Mouse (Mus musculus) hindbrain, embryonic 16.5 days (tissue): ENCODE results near the gene Carmil3. TPM values are rescaled to one million over a fixed set of nuclear protein-coding genes. Genes with fewer than 3 reads are reported as not detected.
A peak's percentile ranks its signal among the peaks of the same experiment; 100 is the strongest.

Source experiments
- ATAC-seq: fragments of 200-750 bp; cut with Nextera tagmentation; 2 replicates; pipeline ENCODE4 v1.8.0; 2017; ENCODE audit warnings: moderate TSS enrichment, moderate library complexity
- H3K27ac ChIP-seq: fragments of 300-500 bp; sonication (generic); 2 replicates; pipeline ENCODE4 v1.5.1; 2014; ENCODE audit warnings: low read depth, mild to moderate bottlenecking, control low read depth, low read length, moderate library complexity
- H3K27me3 ChIP-seq: fragments of 300-500 bp; sonication (generic); replicated peaks from 2 replicates; pipeline ENCODE4 v1.6.1; 2014; ENCODE audit warnings: low read length; ENCODE audit not compliant: control insufficient read depth, insufficient read depth
- H3K36me3 ChIP-seq: fragments of 300-500 bp; sonication (generic); 2 replicates; pipeline ENCODE4 v1.6.1; 2014; ENCODE audit warnings: mild to moderate bottlenecking, low read length, moderate library complexity, mixed read lengths; ENCODE audit not compliant: control insufficient read depth, insufficient read depth
- H3K4me1 ChIP-seq: fragments of 300-500 bp; sonication (generic); 2 replicates; pipeline ENCODE4 v1.6.1; 2014; ENCODE audit warnings: low read depth, low read length; ENCODE audit not compliant: control insufficient read depth, insufficient read depth
- H3K4me2 ChIP-seq: fragments of 300-500 bp; sonication (generic); 2 replicates; pipeline ENCODE4 v1.6.1; 2014; ENCODE audit warnings: mild to moderate bottlenecking, low read length, control low read depth, moderate library complexity
- H3K4me3 ChIP-seq: fragments of 300-500 bp; sonication (generic); 2 replicates; pipeline ENCODE4 v1.5.1; 2014; ENCODE audit warnings: mild to moderate bottlenecking, low read length, control low read depth, moderate library complexity
- H3K9ac ChIP-seq: fragments of 300-500 bp; sonication (generic); 2 replicates; pipeline ENCODE4 v1.6.1; 2014; ENCODE audit warnings: low read depth, mild to moderate bottlenecking, control low read depth, low read length, moderate library complexity
- H3K9me3 ChIP-seq: fragments of 300-500 bp; sonication (generic); 2 replicates; pipeline ENCODE4 v1.6.1; 2014; ENCODE audit warnings: mild to moderate bottlenecking, low read length, moderate library complexity; ENCODE audit not compliant: control insufficient read depth
- WGBS: fragments of 180-500 bp; shearing (Covaris S2); extraction: QIAGEN DNeasy Blood & Tissue Kit; methylation state at CpG from one replicate; pipeline ENCODE4 v1.1.7; 2014; 5-methylcytosine and 5-hydroxymethylcytosine counted together
- polyA plus RNA-seq: library from polyadenylated mRNA; unstranded; fragments of >200 nt; fragmentation: Nextera tagmentation; extraction: Ambion mirVana; gene quantifications from 2 replicates; pipeline ENCODE4 v1.2.1, GENCODE M21; 2015

The Carmil3 gene
- polyA plus RNA-seq, 1 experiment from 2014 or later, result 26.2 TPM

DNA sequence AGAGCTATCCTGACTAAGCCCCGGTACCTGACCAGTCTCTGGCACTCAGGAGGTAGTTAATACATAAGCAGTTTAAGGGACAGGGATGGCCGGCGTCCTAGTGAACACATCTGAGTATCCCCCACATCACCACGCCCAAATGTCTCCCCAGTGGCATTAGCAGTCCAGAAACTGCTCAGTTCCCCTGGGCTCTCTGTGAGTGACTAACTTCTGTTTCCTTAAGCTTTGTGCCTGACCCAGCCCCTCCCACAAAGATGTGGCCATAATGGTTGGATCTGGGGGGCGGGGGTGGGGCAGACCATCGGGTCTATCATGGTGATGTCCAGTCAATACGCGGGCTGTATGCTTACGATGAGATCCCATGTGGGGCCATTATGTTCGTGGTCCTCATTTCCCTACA, 19.1 kb downstream of the Carmil3 start:
- Histone ChIP-seq H3K9ac (no peak overlapping the region), H3K4me3 (no peak overlapping the region), H3K27me3 (no peaks in the 10 kb centered on the region), H3K4me2 (no peak overlapping the region), H3K36me3 (peaks cover 8% of the 10 kb centered on the region), H3K4me1 (peaks cover 5% of the 10 kb centered on the region; the same call in 1 of the 2 replicates), H3K9me3 (no peaks in the 10 kb centered on the region), H3K27ac (no peak overlapping the region)
- 74% methylated on average over 10 of the region's 10 CpGs for WGBS
- ATAC-seq, result no peak

DNA sequence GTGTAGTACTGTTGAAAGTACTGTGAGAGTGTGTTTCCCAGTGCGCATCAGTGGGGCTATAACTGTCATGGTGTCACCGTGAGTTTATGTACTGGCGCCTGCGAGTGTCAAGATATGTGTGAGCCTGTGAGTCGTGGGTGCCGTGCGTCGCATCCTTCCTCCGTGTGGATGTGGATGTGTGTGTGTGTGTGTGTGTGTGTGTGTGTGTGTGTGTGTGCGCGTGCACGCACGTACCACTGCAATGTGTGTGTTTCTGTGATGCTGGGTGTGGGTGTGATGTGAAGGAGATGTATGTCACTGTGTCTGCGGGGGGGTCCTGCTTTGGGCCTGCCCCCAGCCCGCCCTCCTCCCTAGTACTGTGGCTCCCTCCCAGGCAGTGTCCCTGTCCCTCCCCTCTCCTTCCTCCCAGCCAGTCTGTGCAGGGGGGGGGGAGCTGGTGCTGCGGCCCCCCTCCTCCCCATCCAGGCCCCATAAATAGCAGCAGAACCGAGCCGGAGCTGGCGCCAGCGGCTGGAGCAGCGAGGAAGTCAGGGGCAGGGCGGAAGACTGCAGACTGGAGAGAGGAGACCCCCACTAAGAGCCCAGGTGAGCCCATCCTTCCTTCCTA, 19.8 kb downstream of the Carmil3 start, which contains the start of gene Cpne6:
Gene Cpne6 (plus strand): TSS at position 321 of the 607 bp plus-strand sequence.
- 71% methylated on average over 21 of the region's 22 CpGs for WGBS
- H3K36me3 ChIP-seq, result peaks cover 8% of the 10 kb centered on the region
- peak within 1 kb of the TSS; percentile 23; the same call in 1 of the 2 replicates for H3K4me2 ChIP-seq
- peak; percentile 22; the same call in 1 of the 2 replicates for ATAC-seq
- H3K27me3 ChIP-seq, result no peaks in the 10 kb centered on the region
- peak within 1 kb of the TSS; percentile 55 for H3K9ac ChIP-seq
- H3K9me3 ChIP-seq, result no peaks in the 10 kb centered on the region
- H3K27ac ChIP-seq, result no peak within 1 kb of the TSS
- H3K4me3 ChIP-seq, result no peak within 1 kb of the TSS; the same call in 1 of the 2 replicates
- peaks cover 5% of the 10 kb centered on the region; the same call in 1 of the 2 replicates for H3K4me1 ChIP-seq

DNA sequence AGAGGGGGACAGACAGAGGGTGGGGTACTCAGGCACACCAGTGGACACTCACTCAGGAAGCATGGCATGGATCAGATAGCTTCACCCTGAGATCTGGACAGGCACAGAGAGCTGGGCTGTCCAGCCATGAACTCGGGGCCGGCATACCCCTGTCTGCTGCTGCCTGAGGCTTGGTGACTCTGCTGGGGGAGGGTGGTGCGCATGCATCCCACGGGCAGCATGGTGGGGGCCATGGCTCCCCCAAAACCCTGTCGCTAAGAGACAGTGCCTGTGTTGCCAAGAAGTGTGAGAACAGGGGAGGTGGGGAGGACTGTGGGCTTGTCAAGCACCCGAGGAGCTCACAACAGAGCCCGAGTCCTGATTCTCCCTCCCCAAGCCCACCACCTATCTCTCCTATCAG, 20.6 kb downstream of the Carmil3 start:
- Histone ChIP-seq H3K9me3 (no peaks in the 10 kb centered on the region), H3K36me3 (peaks cover 8% of the 10 kb centered on the region), H3K4me2 (peak overlapping the region; percentile 23; the same call in 1 of the 2 replicates), H3K27me3 (no peaks in the 10 kb centered on the region), H3K4me1 (peaks cover 5% of the 10 kb centered on the region; the same call in 1 of the 2 replicates), H3K27ac (no peak overlapping the region), H3K4me3 (no peak overlapping the region; the same call in 1 of the 2 replicates), H3K9ac (peak overlapping the region; percentile 55; the same call in 1 of the 2 replicates)
- ATAC-seq, result peak; percentile 63
- WGBS, result 46% methylated on average over 7 of the region's 7 CpGs

DNA sequence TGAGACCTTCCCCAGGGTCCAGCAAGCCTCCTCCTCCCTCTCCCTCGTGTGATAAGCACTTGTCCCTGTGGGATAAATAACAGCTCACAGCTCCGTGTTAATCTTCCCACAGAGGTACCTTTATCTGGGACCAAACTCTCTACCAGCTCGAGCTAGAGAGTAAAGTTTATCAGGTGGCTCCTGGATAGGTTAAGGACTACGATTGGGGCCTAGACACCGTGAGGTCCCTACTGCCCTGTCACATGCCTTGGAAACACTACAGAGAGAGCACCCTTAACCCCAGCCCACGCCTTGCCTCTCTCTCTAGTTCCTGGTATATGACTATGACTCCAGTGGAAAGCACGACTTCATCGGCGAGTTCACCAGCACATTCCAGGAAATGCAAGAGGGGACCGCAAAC, 23.5 kb downstream of the Carmil3 start:
- H3K4me2 ChIP-seq, result no peak overlapping the region
- no peak overlapping the region for H3K9ac ChIP-seq
- no peak for ATAC-seq
- H3K9me3 ChIP-seq, result no peaks in the 10 kb centered on the region
- H3K27me3 ChIP-seq, result no peaks in the 10 kb centered on the region
- WGBS, result 68% methylated on average over 10 of the region's 10 CpGs
- peaks cover 7% of the 10 kb centered on the region for H3K4me1 ChIP-seq
- H3K36me3 ChIP-seq, result no peaks in the 10 kb centered on the region
- no peak overlapping the region for H3K4me3 ChIP-seq
- H3K27ac ChIP-seq, result no peak overlapping the region

DNA sequence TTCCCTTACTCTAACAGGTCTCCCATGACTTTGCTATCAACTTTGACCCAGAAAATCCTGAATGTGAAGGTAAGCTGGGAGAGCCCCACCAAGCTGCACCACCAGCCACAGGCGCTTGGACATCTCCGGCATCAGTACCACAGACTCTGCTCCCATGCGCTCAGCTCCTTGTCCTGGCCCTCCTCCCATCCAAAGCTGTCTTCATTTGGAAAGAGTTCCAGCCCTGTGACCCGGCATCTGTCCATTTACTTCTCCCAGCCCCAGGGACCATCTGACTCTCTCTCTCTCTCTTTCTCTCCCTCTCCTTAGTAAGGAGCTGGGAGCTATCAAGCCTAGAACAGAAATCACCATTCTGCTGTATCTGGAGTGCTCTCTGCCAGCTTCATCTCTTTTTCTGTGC, 25.4 kb downstream of the Carmil3 start:
- no peaks in the 10 kb centered on the region for H3K36me3 ChIP-seq
- no peak for ATAC-seq
- no peak overlapping the region for H3K4me3 ChIP-seq
- H3K27ac ChIP-seq, result no peak overlapping the region
- H3K27me3 ChIP-seq, result no peaks in the 10 kb centered on the region
- H3K9ac ChIP-seq, result no peak overlapping the region
- H3K9me3 ChIP-seq, result no peaks in the 10 kb centered on the region
- H3K4me1 ChIP-seq, result peaks cover 17% of the 10 kb centered on the region
- H3K4me2 ChIP-seq, result no peak overlapping the region
- WGBS, result 88% methylated on average over 4 of the region's 4 CpGs

GRCm38 (mm10) chr14:55518897-55519296, 28.4 kb downstream of the Carmil3 start:
- peak; percentile 76 for ATAC-seq
- Histone ChIP-seq H3K4me1 (peaks cover 16% of the 10 kb centered on the region), H3K27me3 (0 out of 2 replicates have a peak, but pooled peaks cover 3% of the 10 kb centered on the region), H3K9ac (no peak overlapping the region), H3K36me3 (no peaks in the 10 kb centered on the region), H3K27ac (no peak overlapping the region), H3K4me2 (no peak overlapping the region), H3K9me3 (no peaks in the 10 kb centered on the region), H3K4me3 (no peak overlapping the region)
- WGBS, result 36% methylated on average over 2 of the region's 2 CpGs

GRCm38 (mm10) chr14:55519604-55520003, 29.2 kb downstream of the Carmil3 start:
- 0 out of 2 replicates have a peak, but pooled peaks cover 3% of the 10 kb centered on the region for H3K27me3 ChIP-seq
- no peak overlapping the region for H3K4me3 ChIP-seq
- H3K4me2 ChIP-seq, result no peak overlapping the region; the same call in 1 of the 2 replicates
- no peaks in the 10 kb centered on the region for H3K36me3 ChIP-seq
- ATAC-seq, result no peak
- WGBS, result 50% methylated on average over 4 of the region's 4 CpGs
- 0 out of 2 replicates have a peak overlapping the region, but pooled peaks have one; percentile 18 for H3K27ac ChIP-seq
- no peak overlapping the region for H3K9ac ChIP-seq
- peaks cover 16% of the 10 kb centered on the region for H3K4me1 ChIP-seq
- H3K9me3 ChIP-seq, result no peaks in the 10 kb centered on the region

GRCm38 (mm10) chr14:55520451-55521361, 30.3 kb downstream of the Carmil3 start:
- no peaks in the 10 kb centered on the region for H3K36me3 ChIP-seq
- peak overlapping the region; percentile 51 for H3K4me3 ChIP-seq
- H3K4me2 ChIP-seq, result peak overlapping the region; percentile 93
- peak overlapping the region; percentile 72 for H3K9ac ChIP-seq
- peaks cover 16% of the 10 kb centered on the region for H3K4me1 ChIP-seq
- H3K27ac ChIP-seq, result peak overlapping the region; percentile 86
- H3K9me3 ChIP-seq, result no peaks in the 10 kb centered on the region
- H3K27me3 ChIP-seq, result 0 out of 2 replicates have a peak, but pooled peaks cover 3% of the 10 kb centered on the region
- under 1% methylated on average over 61 of the region's 61 CpGs for WGBS
- peak; percentile 77 for ATAC-seq

DNA sequence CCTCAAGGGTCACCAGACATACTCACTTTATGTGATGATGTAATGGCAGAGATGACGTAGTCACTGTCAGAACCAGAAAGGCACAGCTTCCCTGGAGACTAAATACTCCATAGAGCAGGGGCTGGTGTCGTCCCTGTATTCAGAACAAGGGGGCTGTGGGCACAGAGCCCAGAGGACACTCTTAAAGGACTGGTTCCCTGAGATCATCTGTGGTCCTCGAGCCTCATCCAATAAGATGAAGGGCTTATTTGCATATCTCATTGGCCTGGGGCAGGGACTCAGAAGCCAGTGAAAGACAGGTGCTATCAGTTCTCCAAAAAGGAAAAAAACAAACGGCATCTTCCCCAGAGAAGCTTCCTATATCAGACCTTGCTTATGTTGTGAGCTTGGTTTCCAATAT, 33.6 kb downstream of the Carmil3 start:
- Histone ChIP-seq H3K4me1 (peaks cover 13% of the 10 kb centered on the region), H3K4me2 (no peak overlapping the region), H3K4me3 (no peak overlapping the region), H3K36me3 (no peaks in the 10 kb centered on the region), H3K27ac (no peak overlapping the region), H3K9me3 (no peaks in the 10 kb centered on the region), H3K9ac (no peak overlapping the region), H3K27me3 (0 out of 2 replicates have a peak, but pooled peaks cover 3% of the 10 kb centered on the region)
- no peak for ATAC-seq
- WGBS, result 41% methylated on average over 4 of the region's 4 CpGs
